Mouse (Mus musculus): ENCODE data around the gene Ercc4. TPM values are rescaled to one million over a fixed set of nuclear protein-coding genes. Genes with fewer than 3 reads are reported as not detected.

The Ercc4 gene
- polyA plus RNA-seq, 1 experiment, result 24.5 TPM

DNA sequence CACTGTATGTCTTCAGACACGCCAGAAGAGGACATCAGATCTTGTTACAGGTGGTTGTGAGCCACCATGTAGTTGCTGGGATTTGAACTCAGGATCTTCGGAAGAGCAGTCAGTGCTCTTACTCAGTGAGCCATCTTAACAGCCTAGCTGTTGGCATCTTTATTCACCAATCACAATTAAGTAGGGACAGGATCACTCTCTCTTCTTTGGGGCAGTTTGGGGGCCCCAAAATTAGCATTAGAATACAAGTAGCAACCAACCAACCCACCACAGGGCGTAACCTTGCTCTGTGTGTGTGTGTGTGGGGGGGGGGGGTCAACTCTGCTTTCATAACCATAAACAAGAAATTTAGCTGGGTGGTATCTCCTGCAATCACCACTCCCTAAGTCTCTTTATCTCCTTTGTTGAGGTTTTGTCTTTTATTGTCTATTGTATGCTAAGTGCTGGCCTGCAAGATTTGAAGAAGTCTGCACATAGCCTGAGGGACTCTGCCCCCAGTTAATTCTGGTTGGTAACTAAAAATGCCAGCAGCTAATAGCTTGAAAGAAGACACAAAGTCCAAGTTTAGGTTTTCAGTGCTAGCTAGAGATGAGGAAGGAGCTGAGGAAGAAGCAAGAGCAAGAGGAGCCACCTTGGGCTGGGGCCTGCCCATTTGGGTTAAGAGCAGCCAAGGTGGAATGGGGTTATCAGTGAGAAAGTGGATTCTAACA lies 10.3 kb downstream of the Ercc4 start:
- WGBS, result 98% methylated on average over 3 of the region's 3 CpGs
- Histone ChIP-seq H3K4me3 (ENCODE audit: control insufficient read depth, insufficient read depth, low read length) (no peak overlapping the region), H3K4me1 (replicated peaks; ENCODE audit: control insufficient read depth, insufficient read depth, low read length) (no peaks in the 10 kb centered on the region), H3K27me3 (ENCODE audit: control insufficient read depth, insufficient read depth, low read length) (no peaks in the 10 kb centered on the region), H3K27ac (ENCODE audit: control insufficient read depth, insufficient read depth, low read length) (no peak overlapping the region), H3K36me3 (ENCODE audit: control insufficient read depth, insufficient read depth, low read length) (peaks cover 29% of the 10 kb centered on the region)
- TF ChIP-seq CTCF (IDR thresholded peaks at IDR 0.05; ENCODE audit: borderline replicate concordance, control insufficient read depth, extremely low read depth, insufficient read depth, low read length, poor library complexity) (no peak), POLR2A (IDR thresholded peaks at IDR 0.05; ENCODE audit: control insufficient read depth, extremely low read depth, insufficient read depth, low read length, poor library complexity) (no peak)
- DNase-seq, result no peak

DNA sequence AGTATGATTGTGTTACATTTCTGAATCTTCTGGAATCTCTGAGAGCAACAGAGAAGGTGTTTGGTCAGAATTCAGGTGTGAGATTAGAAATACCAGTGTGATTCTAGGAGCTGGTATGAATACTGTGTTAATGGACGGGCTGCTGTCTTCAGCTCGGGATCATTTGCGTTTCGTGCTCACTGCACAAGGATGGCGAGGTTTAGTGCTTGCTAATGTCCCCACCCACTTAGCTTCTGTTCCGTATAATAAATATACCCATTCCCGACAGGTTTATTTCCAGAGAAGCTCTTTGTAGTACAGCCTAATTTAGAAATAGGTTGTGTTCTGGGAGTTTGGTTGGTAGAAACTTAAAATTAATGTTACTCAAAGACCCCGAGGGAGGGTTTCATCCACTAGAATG lies 15.9 kb downstream of the Ercc4 start:
- TF ChIP-seq POLR2A (IDR thresholded peaks at IDR 0.05; ENCODE audit: control insufficient read depth, extremely low read depth, insufficient read depth, low read length, poor library complexity) (no peak), CTCF (IDR thresholded peaks at IDR 0.05; ENCODE audit: borderline replicate concordance, control insufficient read depth, extremely low read depth, insufficient read depth, low read length, poor library complexity) (no peak)
- no peaks in the 10 kb centered on the region for H3K4me1 ChIP-seq (replicated peaks; ENCODE audit: control insufficient read depth, insufficient read depth, low read length)
- DNase-seq, result no peak
- peaks cover 74% of the 10 kb centered on the region for H3K36me3 ChIP-seq (ENCODE audit: control insufficient read depth, insufficient read depth, low read length)
- no peaks in the 10 kb centered on the region for H3K27me3 ChIP-seq (ENCODE audit: control insufficient read depth, insufficient read depth, low read length)
- no peak overlapping the region for H3K27ac ChIP-seq (ENCODE audit: control insufficient read depth, insufficient read depth, low read length)
- WGBS, result 97% methylated on average over 8 of the region's 8 CpGs
- H3K4me3 ChIP-seq (ENCODE audit: control insufficient read depth, insufficient read depth, low read length), result no peak overlapping the region

DNA sequence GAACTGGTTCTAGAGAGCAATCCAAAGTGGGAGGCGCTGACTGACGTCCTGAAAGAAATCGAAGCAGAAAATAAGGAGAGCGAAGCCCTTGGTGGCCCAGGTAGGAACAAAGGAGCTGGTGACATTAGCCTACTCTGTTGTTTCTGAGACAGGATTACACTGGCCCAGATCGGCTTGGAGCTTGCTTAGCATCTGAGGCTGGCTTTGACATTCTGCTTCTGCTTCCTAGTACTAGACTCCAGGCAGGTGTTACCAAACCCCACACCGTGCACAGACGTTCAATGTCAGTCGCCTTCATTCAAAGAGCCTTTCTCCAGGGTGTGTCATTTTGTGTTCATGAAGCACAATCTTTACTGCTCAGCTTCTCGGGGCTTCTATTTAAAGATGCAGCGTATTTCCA lies 18.1 kb downstream of the Ercc4 start:
- Histone ChIP-seq H3K4me1 (replicated peaks; ENCODE audit: control insufficient read depth, insufficient read depth, low read length) (no peaks in the 10 kb centered on the region), H3K27ac (ENCODE audit: control insufficient read depth, insufficient read depth, low read length) (no peak overlapping the region), H3K36me3 (ENCODE audit: control insufficient read depth, insufficient read depth, low read length) (peaks cover 80% of the 10 kb centered on the region), H3K27me3 (ENCODE audit: control insufficient read depth, insufficient read depth, low read length) (no peaks in the 10 kb centered on the region), H3K4me3 (ENCODE audit: control insufficient read depth, insufficient read depth, low read length) (no peak overlapping the region)
- WGBS, result 98% methylated on average over 10 of the region's 10 CpGs
- TF ChIP-seq POLR2A (IDR thresholded peaks at IDR 0.05; ENCODE audit: control insufficient read depth, extremely low read depth, insufficient read depth, low read length, poor library complexity), result no peak
- TF ChIP-seq CTCF (IDR thresholded peaks at IDR 0.05; ENCODE audit: borderline replicate concordance, control insufficient read depth, extremely low read depth, insufficient read depth, low read length, poor library complexity), result no peak
- no peak for DNase-seq

DNA sequence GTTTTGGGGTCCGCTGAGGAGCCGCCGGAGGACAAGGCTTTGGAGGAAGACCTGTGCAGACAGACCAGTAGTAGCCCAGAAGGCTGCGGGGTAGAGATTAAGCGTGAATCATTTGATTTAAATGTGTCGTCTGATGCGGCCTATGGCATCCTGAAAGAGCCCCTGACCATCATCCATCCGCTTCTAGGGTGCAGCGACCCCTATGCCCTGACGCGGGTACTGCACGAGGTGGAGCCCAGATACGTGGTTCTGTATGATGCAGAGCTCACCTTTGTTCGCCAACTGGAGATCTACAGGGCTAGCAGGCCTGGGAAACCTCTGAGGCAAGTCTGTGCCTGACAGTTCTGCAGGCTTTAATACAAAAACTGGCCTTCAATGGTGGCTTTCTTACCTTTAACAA lies 20.9 kb downstream of the Ercc4 start:
- H3K36me3 ChIP-seq (ENCODE audit: control insufficient read depth, insufficient read depth, low read length), result peaks cover 61% of the 10 kb centered on the region
- TF ChIP-seq POLR2A (IDR thresholded peaks at IDR 0.05; ENCODE audit: control insufficient read depth, extremely low read depth, insufficient read depth, low read length, poor library complexity) (no peak), CTCF (IDR thresholded peaks at IDR 0.05; ENCODE audit: borderline replicate concordance, control insufficient read depth, extremely low read depth, insufficient read depth, low read length, poor library complexity) (peak; percentile 76; the same call in 1 of the 2 replicates)
- DNase-seq, result peak; percentile 56
- H3K4me1 ChIP-seq (replicated peaks; ENCODE audit: control insufficient read depth, insufficient read depth, low read length), result no peaks in the 10 kb centered on the region
- no peaks in the 10 kb centered on the region for H3K27me3 ChIP-seq (ENCODE audit: control insufficient read depth, insufficient read depth, low read length)
- H3K4me3 ChIP-seq (ENCODE audit: control insufficient read depth, insufficient read depth, low read length), result no peak overlapping the region
- WGBS, result 90% methylated on average over 14 of the region's 14 CpGs
- no peak overlapping the region for H3K27ac ChIP-seq (ENCODE audit: control insufficient read depth, insufficient read depth, low read length)

DNA sequence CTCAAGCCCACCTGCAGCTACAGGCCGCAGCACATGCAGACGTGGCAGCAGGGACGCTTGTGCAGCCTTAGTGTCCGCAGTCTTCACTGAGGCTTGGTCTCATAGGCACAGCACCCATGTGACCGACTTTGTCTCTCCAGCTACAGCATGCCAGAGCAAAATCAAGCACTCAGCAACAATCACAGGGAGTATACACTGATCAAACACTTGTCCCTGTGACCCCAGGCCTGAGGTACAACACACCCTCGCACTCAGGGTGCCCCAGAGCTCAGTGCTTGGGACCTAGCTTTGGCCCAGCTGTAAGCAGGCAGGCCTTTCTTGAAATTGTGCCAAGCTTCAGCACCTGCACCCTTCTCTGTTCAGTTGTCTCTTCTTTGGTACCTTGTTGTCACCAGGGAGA lies 31.7 kb downstream of the Ercc4 start:
- no peak overlapping the region for H3K27ac ChIP-seq (ENCODE audit: control insufficient read depth, insufficient read depth, low read length)
- WGBS, result 98% methylated on average over 6 of the region's 6 CpGs
- DNase-seq, result no peak
- H3K4me1 ChIP-seq (replicated peaks; ENCODE audit: control insufficient read depth, insufficient read depth, low read length), result no peaks in the 10 kb centered on the region
- TF ChIP-seq CTCF (IDR thresholded peaks at IDR 0.05; ENCODE audit: borderline replicate concordance, control insufficient read depth, extremely low read depth, insufficient read depth, low read length, poor library complexity), result no peak
- TF ChIP-seq POLR2A (IDR thresholded peaks at IDR 0.05; ENCODE audit: control insufficient read depth, extremely low read depth, insufficient read depth, low read length, poor library complexity), result no peak
- no peak overlapping the region for H3K4me3 ChIP-seq (ENCODE audit: control insufficient read depth, insufficient read depth, low read length)
- H3K36me3 ChIP-seq (ENCODE audit: control insufficient read depth, insufficient read depth, low read length), result peaks cover 4% of the 10 kb centered on the region; the same call in 1 of the 2 replicates
- H3K27me3 ChIP-seq (ENCODE audit: control insufficient read depth, insufficient read depth, low read length), result no peaks in the 10 kb centered on the region

DNA sequence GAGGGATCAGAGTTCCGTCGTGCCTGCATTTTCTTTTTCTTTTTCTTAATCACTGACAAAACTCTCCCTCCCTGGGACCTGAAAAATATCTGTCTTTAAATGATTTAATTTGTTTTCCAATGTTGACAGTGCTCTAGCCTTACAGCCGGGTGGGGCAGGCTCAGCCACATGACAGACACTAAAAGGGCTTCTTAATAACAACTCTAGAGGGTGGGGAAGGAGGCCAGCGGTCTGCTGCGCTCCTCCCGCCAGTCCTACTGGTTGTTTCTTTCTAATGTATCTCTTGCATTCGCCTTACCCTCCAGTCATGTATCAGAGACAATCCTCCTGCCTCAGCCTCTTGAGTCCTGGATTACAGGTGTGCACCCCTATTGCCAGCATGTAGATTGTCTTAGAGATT lies 34.4 kb downstream of the Ercc4 start:
- Histone ChIP-seq H3K27ac (ENCODE audit: control insufficient read depth, insufficient read depth, low read length) (no peak overlapping the region), H3K36me3 (ENCODE audit: control insufficient read depth, insufficient read depth, low read length) (peaks cover 4% of the 10 kb centered on the region; the same call in 1 of the 2 replicates), H3K27me3 (ENCODE audit: control insufficient read depth, insufficient read depth, low read length) (no peaks in the 10 kb centered on the region), H3K4me1 (replicated peaks; ENCODE audit: control insufficient read depth, insufficient read depth, low read length) (no peaks in the 10 kb centered on the region), H3K4me3 (ENCODE audit: control insufficient read depth, insufficient read depth, low read length) (no peak overlapping the region)
- WGBS, result 96% methylated on average over 7 of the region's 7 CpGs
- DNase-seq, result no peak
- TF ChIP-seq CTCF (IDR thresholded peaks at IDR 0.05; ENCODE audit: borderline replicate concordance, control insufficient read depth, extremely low read depth, insufficient read depth, low read length, poor library complexity) (no peak), POLR2A (IDR thresholded peaks at IDR 0.05; ENCODE audit: control insufficient read depth, extremely low read depth, insufficient read depth, low read length, poor library complexity) (no peak)
